Mouse (Mus musculus) kidney, embryonic 16.5 days (tissue): ENCODE data around the gene Cgref1. TPM values are rescaled to one million over a fixed set of nuclear protein-coding genes. Genes with fewer than 3 reads are reported as not detected.

Experiments used
- ATAC-seq: fragments of 200-750 bp; cut with Nextera tagmentation; 2 replicates; pipeline ENCODE4 v1.8.0; 2017; ENCODE audit warnings: moderate TSS enrichment; ENCODE audit not compliant: low FRiP score, low TSS enrichment
- H3K27ac ChIP-seq: fragments of 300-500 bp; sonication (generic); 2 replicates; pipeline ENCODE4 v1.5.1; 2014; ENCODE audit warnings: low read length
- H3K27me3 ChIP-seq: fragments of 300-500 bp; sonication (generic); 2 replicates; pipeline ENCODE4 v1.6.1; 2014; ENCODE audit warnings: low read length, control low read depth, mixed read lengths; ENCODE audit not compliant: insufficient read depth
- H3K36me3 ChIP-seq: fragments of 300-500 bp; sonication (generic); 2 replicates; pipeline ENCODE4 v1.6.1; 2014; ENCODE audit warnings: low read length, control low read depth, mixed read lengths; ENCODE audit not compliant: insufficient read depth
- H3K4me1 ChIP-seq: fragments of 300-500 bp; sonication (generic); 2 replicates; pipeline ENCODE4 v1.6.1; 2014; ENCODE audit warnings: low read length, control low read depth, mixed read lengths; ENCODE audit not compliant: insufficient read depth
- H3K4me2 ChIP-seq: fragments of 300-500 bp; sonication (generic); replicated peaks from 2 replicates; pipeline ENCODE4 v1.6.1; 2014; ENCODE audit warnings: low read depth, low read length
- H3K4me3 ChIP-seq: fragments of 300-500 bp; sonication (generic); 2 replicates; pipeline ENCODE4 v1.5.1; 2014; ENCODE audit warnings: mild to moderate bottlenecking, low read length
- H3K9ac ChIP-seq: fragments of 300-500 bp; sonication (generic); replicated peaks from 2 replicates; pipeline ENCODE4 v1.6.1; 2014; ENCODE audit warnings: low read length
- H3K9me3 ChIP-seq: fragments of 300-500 bp; sonication (generic); 2 replicates; pipeline ENCODE4 v1.6.1; 2016; ENCODE audit warnings: low read length, control low read depth
- WGBS: fragments of 180-500 bp; shearing (Covaris S2); extraction: QIAGEN DNeasy Blood & Tissue Kit; methylation state at CpG from one replicate; pipeline ENCODE4 v1.1.7; 2014; 5-methylcytosine and 5-hydroxymethylcytosine counted together
- polyA plus RNA-seq: library from polyadenylated mRNA; unstranded; fragments of >200 nt; fragmentation: Nextera tagmentation; extraction: Ambion mirVana; gene quantifications from 2 replicates; pipeline ENCODE4 v1.2.1, GENCODE M21; 2015

The Cgref1 gene
- 17.9 and 20.3 TPM in 2 replicates for polyA plus RNA-seq

DNA sequence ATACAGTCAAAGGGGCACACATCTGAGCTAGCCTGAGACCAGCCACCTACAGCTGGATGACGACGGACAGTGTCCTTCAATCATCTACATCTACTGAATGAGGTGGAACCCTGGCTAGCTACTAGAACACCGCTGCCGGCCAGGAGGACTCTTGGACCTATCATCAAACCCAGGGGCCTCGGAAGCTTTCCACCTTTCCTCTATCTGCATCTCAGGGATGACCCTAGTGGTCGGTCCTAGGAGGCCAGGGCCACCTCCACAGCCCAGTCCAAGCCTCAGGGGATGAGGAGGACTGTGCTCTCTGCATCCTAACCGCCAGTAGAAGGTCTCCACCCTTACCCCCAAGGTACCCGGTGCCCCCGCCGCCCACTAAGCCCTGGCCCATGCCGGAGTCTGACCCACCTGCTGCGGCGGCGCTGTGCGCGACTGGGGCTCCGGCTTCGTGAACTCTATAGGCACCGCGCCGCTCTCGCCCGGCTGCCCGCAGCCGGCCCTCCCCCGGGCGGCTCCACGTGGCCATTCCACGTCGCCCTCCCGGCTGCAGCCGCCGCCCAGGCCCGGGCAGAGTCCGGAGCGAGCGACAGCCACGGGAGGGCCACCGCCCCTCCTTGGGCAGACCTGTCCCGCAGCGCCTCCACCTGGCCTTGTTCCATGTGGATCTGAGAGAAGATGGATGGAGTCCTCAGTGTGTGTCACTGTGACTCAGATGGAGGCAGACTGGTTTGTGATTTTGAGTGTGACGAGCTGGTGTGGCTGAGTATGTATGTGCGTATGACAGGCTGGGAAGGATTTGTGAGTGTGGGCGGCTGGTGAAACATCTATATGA is at the start of gene Cgref1:
Gene Cgref1, minus strand, starts transcription at position 636 of the 826 bp plus-strand sequence.
- peak within 1 kb of the TSS; percentile 56 for H3K4me3 ChIP-seq
- peak; percentile 53 for ATAC-seq
- peak within 1 kb of the TSS; percentile 72 for H3K9ac ChIP-seq
- WGBS: 6% methylated on average over 44 of the region's 44 CpGs
- no peaks in the 10 kb centered on the region for H3K9me3 ChIP-seq
- H3K27me3 ChIP-seq: no peaks in the 10 kb centered on the region
- peaks cover 20% of the 10 kb centered on the region for H3K4me1 ChIP-seq
- H3K36me3 ChIP-seq: no peaks in the 10 kb centered on the region
- no peak within 1 kb of the TSS for H3K27ac ChIP-seq
- peak within 1 kb of the TSS; percentile 87 for H3K4me2 ChIP-seq

DNA sequence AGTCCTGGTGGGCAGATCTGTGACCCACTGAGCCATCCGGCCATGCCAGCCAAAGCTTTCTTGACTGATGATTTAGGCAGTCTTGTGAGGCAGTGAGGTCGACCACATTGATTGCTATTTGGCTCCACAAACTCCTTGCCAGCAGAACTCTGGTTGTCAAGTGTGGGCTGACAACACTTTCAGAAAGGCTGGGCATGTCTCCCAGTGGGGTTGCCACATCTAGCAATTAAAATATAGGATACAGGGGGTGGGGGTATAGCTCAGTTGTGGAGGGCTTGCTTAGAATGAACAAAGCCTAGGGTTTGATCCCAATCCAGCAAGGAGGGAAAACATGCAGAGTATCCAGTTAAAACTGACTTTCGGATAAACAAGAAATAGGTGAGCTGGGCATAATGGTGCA is 48.7 kb upstream of the Cgref1 start:
- Histone ChIP-seq H3K9me3 (no peaks in the 10 kb centered on the region), H3K27ac (no peak overlapping the region), H3K9ac (no peak overlapping the region), H3K27me3 (no peaks in the 10 kb centered on the region), H3K4me3 (no peak overlapping the region), H3K36me3 (no peaks in the 10 kb centered on the region), H3K4me2 (no peak overlapping the region), H3K4me1 (no peaks in the 10 kb centered on the region)
- 83% methylated on average over 3 of the region's 3 CpGs for WGBS
- no peak for ATAC-seq

DNA sequence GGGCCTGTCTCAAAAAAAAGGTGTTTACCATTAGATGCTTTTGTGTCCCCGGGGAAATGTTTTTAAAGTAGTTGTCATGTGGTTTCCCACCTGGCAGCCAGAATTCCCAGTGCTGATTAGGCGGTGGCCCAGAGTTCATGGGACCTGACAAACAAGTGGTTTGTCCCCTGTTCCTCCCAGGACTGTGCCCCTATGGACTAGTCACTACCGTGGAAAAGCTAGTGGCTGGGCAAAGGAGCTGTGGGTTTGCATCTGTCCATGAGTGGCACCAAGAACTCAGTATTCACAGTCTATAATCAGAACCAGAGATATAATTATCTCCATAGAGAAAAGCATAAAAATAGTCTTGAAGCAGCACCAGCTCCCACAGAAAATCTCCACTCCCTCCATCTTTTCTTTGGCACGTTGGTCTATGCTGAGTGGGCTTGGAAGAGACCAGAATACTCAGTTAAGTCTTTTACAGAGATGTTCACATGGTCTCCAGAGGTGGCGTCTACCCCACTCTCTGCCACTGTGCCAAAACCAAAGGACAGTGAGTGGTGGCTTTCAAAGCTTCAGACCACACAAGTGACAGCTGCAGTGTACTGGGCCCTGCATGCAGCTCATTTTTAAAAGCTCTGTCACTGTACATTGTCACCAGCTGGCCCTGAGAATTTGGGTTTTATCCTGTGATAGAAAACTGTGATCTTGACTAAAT is 47.7 kb upstream of the Cgref1 start:
- ATAC-seq: no peak
- Histone ChIP-seq H3K27ac (no peak overlapping the region), H3K9ac (no peak overlapping the region), H3K36me3 (no peaks in the 10 kb centered on the region), H3K4me1 (no peaks in the 10 kb centered on the region), H3K27me3 (no peaks in the 10 kb centered on the region), H3K4me3 (no peak overlapping the region), H3K9me3 (no peaks in the 10 kb centered on the region), H3K4me2 (no peak overlapping the region)
- WGBS: 75% methylated on average over 5 of the region's 5 CpGs

DNA sequence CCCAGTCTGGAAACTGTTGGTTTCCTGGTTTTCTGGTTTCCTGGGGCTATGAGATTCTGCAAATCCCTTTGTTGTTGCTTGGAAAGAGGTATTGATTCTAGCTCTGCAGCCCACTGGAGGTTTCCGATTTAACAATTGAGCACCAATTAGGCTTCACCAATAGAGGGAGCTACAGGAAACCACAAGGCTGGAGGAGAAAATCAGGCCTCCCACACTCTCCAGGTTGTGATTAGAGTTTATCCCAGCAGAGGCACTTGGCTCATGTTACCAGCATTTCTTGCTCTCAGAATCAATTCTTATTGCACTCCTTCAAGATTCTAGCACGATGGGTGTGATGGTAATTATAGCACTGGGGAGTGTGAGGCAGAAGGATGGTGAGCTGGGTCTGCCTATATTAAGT is 37.0 kb upstream of the Cgref1 start:
- H3K27ac ChIP-seq: no peak overlapping the region
- H3K9me3 ChIP-seq: no peaks in the 10 kb centered on the region
- no peak overlapping the region for H3K9ac ChIP-seq
- H3K27me3 ChIP-seq: no peaks in the 10 kb centered on the region
- H3K4me1 ChIP-seq: no peaks in the 10 kb centered on the region
- no peaks in the 10 kb centered on the region for H3K36me3 ChIP-seq
- no peak for ATAC-seq
- WGBS: 20% methylated on average over 2 of the region's 2 CpGs
- no peak overlapping the region for H3K4me3 ChIP-seq
- H3K4me2 ChIP-seq: no peak overlapping the region

DNA sequence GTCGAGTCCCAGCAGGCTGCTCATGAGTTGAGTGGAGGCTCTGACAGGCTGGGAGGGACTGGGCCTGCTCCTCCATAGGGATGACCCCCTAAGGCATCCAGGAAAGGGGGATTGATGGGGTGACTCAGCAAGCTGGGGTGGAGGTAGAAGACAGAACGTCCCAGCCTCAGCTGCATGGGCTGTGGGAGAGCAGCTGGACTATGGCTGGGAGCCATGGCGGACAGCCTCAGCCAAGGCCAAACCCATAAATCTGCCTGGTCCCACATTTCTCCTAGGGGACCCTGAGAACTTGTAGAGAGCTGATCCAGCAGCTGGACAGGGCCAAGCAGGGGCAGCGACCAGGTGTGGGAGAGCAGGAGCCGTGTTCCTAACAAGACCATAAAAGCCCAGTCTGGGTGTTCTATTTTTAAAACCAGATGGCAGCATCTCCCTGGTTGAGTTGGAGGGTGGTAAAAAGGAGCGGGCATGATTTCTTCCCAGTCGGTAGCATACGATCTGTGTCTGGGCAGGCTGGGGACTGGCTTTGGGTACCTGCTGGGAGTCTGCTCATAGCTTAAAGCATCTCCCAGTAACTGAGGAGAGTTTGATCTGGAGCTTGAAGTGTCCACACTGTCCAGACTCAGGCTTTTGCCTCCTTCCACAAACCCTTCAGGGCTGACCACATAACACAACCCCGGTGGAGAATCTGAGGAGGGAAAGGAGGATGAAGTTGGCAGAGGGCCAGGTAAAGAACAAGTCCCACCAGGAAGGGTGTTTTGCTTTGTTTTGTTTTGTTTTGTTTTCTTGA is 29.7 kb upstream of the Cgref1 start:
- Histone ChIP-seq H3K27ac (peak overlapping the region; percentile 72; the same call in 1 of the 2 replicates), H3K4me2 (no peak overlapping the region), H3K9ac (no peak overlapping the region), H3K36me3 (no peaks in the 10 kb centered on the region), H3K27me3 (no peaks in the 10 kb centered on the region), H3K4me3 (no peak overlapping the region), H3K9me3 (no peaks in the 10 kb centered on the region), H3K4me1 (peaks cover 16% of the 10 kb centered on the region)
- peak; percentile 91 for ATAC-seq
- WGBS: 35% methylated on average over 9 of the region's 9 CpGs

DNA sequence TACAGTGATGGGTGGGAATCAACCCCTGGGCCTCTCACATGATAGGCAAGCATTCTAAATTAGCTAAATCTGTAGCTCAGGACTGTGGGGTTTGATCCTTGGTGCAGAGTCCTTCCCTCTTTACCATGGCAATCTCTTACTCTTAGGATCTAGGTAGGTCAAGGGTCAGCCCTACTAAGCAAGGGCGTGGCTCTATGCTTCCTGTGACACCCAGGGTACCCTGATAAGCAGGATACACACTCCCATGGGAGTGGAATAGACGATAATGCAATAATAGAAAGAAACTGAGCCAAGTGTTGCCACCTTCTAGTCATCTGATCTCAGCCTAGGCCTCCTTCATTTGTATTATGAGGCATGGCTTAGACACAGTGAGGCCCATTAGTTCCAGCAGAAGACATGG is 24.0 kb upstream of the Cgref1 start:
- Histone ChIP-seq H3K4me1 (peaks cover 12% of the 10 kb centered on the region), H3K27ac (no peak overlapping the region), H3K9me3 (no peaks in the 10 kb centered on the region), H3K27me3 (no peaks in the 10 kb centered on the region), H3K9ac (no peak overlapping the region), H3K4me2 (no peak overlapping the region), H3K4me3 (no peak overlapping the region), H3K36me3 (no peaks in the 10 kb centered on the region)
- WGBS: 77% methylated on average over 2 of the region's 2 CpGs
- no peak for ATAC-seq

DNA sequence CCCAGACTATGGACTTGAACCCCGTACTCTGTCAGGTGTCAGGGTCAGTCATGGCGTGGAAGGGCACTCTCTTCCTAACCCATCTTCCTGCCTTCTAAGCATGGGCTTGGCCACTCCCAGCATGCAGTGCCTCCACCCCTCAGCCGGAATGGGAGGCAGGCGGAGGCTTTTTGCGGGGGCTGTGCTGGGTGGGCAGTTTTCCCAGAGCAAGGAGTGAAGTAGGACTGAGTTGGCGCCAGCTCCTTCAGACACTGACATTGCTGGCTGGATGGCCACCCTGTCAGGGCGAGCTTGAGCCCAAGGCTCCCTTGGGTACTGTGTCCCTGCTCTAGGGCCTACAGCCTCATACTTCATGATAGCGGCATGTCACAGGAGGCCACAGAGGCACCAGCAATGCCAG is 23.0 kb upstream of the Cgref1 start, which contains the start of gene Tcf23:
Gene Tcf23, plus strand, starts transcription at position 247 of the 400 bp plus-strand sequence.
- Histone ChIP-seq H3K27me3 (no peaks in the 10 kb centered on the region), H3K4me2 (no peak within 1 kb of the TSS), H3K4me1 (peaks cover 8% of the 10 kb centered on the region; the same call in 1 of the 2 replicates), H3K9ac (no peak within 1 kb of the TSS), H3K4me3 (no peak within 1 kb of the TSS), H3K9me3 (no peaks in the 10 kb centered on the region), H3K27ac (0 out of 2 replicates have a peak within 1 kb of the TSS, but pooled peaks have one; percentile 21), H3K36me3 (no peaks in the 10 kb centered on the region)
- 39% methylated on average over 8 of the region's 8 CpGs for WGBS
- ATAC-seq: 0 out of 2 replicates have a peak, but pooled peaks have one; percentile 33

DNA sequence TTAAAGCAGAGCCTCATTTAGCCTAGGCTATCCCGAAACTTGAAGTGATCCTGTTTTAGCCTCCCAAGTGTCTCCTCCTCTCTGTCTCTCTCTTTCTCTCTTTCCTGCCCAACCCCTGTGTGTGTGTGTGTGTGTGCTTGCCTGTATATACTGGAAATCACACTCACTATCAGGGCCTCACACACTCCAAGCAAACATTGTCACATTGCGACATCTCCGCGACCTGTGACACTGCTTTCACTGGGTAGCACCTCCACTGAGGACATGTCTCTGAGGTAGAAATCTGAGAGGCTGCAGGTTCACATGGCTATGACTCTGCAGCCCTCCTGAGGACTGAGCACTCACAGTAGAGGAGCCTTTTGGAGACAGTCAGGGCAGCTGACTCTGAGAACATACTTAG is 20.8 kb upstream of the Cgref1 start:
- Histone ChIP-seq H3K4me1 (peaks cover 10% of the 10 kb centered on the region; the same call in 1 of the 2 replicates), H3K9me3 (no peaks in the 10 kb centered on the region), H3K9ac (no peak overlapping the region), H3K27ac (no peak overlapping the region), H3K27me3 (no peaks in the 10 kb centered on the region), H3K4me3 (no peak overlapping the region), H3K4me2 (no peak overlapping the region), H3K36me3 (no peaks in the 10 kb centered on the region)
- no peak for ATAC-seq
- 85% methylated on average over 4 of the region's 4 CpGs for WGBS

DNA sequence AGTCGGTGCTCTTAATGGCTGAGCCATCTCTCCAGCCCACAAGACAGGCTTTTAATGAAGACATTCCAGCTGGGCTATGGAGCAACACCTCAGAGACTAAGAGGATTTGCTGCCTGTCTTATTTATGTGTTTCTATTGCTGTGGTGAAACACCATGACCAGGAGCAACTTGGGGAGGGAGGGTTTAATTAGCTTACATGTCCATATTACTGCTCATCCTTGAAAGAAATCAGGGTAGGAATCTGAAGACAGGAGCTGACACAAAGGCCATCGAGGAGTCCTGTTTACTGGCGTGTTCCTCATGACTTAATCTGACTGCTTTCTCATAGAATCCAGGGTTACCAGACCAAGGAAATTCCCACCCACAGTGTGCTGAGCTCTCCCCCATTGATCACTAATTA is 18.5 kb upstream of the Cgref1 start:
- ATAC-seq: no peak
- Histone ChIP-seq H3K4me3 (no peak overlapping the region), H3K9me3 (no peaks in the 10 kb centered on the region), H3K4me2 (no peak overlapping the region), H3K27me3 (no peaks in the 10 kb centered on the region), H3K36me3 (no peaks in the 10 kb centered on the region), H3K9ac (no peak overlapping the region), H3K4me1 (peaks cover 20% of the 10 kb centered on the region), H3K27ac (no peak overlapping the region)
- 38% methylated on average over 3 of the region's 3 CpGs for WGBS
